Mouse (Mus musculus) embryo, embryonic 11.5 days (tissue): Measurements from ENCODE around the gene Zbtb8b.
"Not testable (repeated sequence)": the region's sequence is repeated elsewhere in the genome, so short reads cannot be mapped to it uniquely, and the experiment has no call there.

Experiments used
- DNase-seq: peaks from one replicate; pipeline ENCODE4 v3.0.0-alpha.2; 2012; ENCODE audit warnings: low read depth, low spot score

The Zbtb8b gene

DNA sequence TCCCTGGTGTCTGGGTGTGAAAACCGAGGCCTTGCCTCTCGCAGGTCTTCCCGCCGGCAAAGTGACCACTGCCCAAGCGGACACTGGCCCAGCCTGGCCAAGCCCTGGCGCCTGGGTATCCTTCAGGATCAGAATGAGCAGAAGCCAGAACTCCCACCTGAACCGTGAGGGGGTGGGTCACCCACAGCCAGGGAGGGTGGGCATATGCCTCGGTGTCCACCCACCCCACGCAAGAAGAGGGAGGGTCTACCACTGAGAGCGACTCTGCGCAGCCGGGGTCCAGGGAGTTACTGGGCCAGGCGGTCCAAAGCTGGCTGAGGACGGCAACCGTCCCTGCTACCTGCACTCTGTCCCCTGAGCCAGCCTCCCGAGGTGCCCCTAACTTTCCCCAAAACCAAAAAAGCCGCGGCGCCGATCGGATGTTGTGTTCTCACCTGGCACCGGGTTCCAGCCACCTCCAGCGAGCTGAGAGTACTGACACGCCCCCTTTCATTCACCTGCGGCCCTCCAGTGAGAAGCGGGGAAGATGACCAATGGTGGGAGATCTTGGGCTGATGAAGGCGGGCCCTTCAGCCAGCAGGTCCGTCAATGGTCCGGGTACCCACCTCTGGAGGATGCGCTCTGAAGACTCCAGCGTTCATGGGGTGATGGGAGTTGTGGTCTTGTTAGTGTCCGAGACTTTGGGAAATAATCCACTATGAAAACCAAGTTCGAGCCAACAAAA, at the start of gene Zbtb8b:
Zbtb8b (minus strand) TSS at position 514 of the 724 bp plus-strand sequence.
- DNase-seq = peak; percentile 37

DNA sequence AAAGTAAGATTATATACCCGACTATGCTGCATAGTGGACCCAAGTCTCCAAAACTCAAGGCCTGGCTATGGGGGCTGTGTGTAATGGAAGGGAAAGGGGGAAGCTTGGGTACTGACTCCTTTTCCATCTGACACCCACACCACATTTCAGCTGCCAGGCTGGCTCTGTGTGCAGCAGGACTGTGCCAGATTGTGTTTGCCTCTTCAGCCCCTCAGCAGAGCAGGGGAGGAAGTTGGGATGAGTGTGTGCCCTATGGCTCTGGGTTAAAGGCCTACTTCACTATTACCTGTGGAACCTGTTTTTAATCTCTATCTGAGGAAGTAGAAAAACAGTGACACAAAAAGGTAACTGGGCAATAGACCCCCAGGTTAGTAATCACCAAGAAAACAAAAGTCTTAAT, 40.4 kb upstream of the Zbtb8b start:
- DNase-seq = no peak

DNA sequence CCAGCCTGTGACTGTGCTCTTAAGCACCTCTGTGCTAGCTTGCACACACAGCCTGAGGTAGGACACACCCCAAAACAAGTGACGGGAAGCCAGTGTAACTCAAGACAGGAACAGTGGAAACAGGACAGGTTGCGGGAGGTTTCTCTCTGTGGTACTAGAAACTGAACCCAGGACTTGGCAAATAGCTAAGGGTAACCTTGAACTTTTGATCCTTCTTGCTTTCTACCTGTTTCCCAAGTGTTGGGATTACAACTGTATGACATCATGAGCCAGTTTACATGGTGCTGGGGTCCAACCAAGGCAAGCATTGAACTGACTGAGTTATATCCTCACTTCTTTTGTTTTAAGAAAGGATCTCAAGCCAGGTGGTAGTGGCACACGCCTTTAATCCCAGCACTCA, 39.2 kb upstream of the Zbtb8b start:
- no peak for DNase-seq

DNA sequence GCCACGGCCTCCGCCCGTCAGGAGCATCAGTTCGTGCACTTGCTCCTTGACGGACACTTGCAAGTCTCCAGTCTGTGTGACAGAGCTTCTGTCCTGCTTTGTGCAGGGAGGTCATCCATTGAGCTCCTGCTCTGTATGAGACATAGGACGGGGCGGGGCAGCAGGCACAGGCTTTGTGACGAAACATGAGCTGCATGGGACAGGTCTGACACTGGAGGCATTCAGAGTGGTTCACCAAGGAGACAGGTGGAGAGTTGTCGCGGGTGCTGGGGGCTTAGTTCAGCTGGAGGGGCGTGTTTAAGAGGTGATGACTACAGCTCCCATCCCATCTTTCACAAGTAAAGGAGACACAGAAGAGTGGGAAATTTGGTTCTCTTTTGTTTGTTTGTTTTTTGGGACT, 35.4 kb upstream of the Zbtb8b start:
- DNase-seq = no peak

DNA sequence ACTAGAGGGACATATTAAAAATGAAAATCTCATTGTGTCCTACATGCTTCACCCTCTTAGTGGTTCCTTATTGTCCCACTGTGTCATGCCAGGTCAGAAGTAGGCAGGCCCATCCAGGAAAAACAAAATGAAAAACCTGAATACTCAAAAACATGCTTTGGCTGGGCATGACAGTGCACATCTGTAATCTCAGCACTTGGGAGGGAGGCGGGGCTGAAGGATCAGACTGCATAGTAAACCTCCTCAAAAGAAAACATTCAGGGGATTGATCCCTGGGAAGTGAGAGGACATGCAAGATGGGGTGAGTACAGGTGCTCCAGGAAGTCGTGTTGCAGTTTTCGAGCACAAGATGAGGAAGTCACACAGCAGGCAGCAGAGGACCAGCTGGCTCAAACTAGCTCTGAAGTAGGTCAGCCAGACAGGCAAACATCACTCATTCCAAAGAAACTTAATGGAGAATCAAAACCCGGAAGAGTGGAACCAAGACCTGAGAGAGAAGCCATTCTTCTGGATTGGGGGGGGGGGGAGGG, 23.7 kb upstream of the Zbtb8b start:
- no peak for DNase-seq

DNA sequence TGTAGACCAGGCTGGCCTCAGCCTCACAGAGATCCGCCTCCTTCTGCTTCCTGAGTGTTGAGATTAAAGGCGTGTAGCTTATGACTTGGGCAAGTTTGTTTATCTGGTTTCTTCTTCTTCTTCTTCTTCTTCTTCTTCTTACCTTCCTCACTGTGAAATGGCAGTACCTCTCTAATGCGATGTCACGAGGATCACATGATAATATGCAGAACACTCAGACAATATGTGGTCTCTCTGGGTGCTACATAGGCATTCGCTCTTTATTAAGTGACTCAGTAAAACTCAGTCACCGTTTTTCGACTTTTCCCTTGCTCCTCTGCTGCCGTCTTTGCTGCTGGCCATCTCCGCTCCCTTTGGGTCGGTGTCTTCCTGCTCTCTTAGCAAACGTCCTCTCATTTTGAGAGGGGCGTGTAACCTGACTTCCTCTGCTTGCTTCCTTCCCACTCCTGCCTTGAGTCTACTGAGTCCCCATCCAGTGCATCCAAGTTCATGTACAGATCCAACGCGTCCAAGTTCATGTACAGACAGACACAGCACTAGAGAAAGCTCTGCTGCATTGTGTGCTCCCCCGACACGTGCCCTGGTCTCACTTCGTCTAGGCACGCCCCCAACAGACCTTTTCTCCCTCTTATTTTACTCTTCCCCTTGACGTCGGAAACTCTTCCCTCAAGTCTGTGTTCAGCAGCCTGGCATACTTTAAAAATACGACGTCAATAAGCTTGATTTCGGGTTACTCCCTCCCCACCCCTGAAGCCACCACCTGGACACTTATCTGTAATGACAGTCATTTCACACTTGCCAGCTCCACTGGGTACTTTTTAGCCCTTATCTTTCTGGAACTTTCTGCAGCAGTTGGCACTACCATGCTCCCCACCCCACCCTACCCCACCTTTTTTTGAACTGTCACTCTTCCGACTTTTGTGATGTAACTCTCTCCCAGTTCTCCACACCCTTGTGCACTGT, 22.7 kb upstream of the Zbtb8b start:
- no peak for DNase-seq

DNA sequence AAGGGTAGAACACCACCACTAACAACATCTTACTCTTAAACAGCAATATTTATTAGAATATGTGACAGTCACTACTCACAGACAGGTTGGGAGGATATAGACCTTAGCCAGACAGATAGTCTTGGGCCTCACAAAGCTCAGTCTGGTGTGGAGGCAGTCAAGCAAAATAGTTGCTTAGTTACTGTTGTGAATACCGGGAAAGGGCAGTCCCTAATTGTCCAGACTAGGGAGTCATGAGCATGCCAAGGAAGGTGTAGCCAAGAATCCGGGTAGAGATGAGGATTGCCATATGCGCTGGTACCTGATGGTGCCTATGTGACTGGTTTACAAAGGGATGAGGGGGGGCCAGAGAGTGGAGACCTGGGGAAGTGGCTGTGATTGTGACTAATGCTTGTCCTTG, 21.5 kb upstream of the Zbtb8b start:
- DNase-seq = no peak

DNA sequence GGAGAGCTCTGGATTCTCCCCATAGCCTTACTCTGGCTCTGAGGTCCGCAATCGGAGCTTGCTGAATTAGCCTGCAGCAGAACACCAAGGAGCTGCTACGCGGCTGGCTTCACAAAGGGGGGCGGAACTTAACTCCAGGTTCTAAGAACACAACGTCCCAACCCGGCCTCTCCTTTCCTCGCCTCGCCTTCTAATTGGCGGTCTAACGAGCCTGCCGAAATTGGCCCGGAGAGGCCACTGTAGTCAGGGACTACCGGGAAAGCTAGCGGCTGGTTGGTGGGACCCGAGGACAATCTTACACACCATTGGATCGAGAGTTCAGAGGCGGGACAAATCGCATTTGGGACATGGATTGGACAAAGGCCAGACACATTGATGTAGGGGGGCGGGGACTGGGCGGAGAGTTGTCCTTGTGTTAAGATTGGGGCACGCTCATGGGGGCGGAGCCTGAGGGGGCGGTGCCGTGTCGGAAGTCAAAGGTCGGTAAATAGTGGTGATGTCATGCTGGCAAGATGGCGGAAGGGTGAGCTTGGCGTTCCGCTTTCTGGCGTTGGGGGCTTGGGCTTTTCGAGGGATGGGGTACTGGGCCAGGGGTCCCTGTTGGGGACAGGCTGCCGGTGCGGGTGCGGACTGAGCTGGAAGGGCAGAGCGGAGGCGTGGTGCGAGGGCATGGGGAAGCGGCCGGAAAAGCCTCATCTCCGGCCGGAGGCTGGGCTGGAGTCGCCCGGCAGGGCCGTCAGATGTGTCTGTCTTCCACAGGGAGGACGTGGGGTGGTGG, 20.7 kb upstream of the Zbtb8b start, which contains the start of gene Bsdc1:
Bsdc1 (plus strand) TSS at position 399 of the 778 bp plus-strand sequence.
- peak; percentile 100 for DNase-seq

DNA sequence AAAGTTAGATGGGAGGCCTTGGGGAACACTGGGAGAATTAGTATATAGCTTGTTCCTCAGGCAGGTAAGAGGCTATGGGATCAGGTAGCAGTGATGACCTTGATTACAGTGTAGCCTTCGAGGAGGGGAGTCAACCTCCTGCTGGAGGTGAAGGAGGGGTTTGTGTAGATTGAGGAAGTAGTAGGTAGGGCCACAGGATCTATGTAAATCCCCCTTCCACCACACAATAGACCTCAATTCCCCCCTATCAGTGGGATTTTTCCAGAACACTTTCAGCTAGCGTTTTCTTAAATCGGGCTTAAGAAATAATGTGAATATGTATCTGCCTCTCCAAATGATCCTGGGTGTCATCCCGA, 20.2 kb upstream of the Zbtb8b start:
- no peak for DNase-seq

DNA sequence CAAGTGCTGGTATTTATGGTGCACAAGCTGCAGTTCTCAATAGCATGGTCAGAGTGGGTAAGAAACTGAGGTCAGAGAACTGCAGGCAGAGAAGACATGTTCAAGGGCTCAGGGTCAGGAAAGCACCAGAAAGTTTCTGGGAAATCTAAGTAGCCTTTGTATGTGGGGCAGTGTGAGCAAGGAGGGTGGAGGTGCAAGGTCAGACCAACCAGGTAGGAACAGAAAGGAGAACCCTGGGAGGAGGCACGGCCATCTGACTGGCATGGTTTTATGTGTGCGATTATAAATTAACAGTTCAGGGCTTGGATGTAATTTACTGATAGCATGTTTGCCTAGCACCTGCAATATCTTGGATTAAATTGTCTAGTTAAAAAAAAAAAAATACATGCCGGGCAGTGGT, 19.1 kb upstream of the Zbtb8b start:
- no peak for DNase-seq

DNA sequence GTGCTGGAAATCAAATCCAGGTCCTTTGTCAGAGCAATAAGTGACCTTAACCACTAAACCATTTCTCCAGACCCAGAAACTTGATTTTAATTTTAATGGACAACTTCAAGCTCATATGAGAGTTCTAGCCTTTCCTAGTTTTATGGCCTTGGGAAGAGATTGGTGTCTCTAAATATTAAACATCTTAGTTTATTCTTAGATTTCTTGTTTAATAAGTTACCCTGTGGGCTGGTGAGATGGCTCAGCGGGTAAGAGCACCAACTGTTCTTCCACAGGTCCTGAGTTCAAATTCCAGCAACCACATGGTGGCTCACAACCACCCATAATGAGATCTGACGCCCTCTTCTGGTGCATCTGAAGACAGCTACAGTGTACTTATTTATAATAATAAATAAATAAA, 16.7 kb upstream of the Zbtb8b start:
- DNase-seq = not testable (repeated sequence)

DNA sequence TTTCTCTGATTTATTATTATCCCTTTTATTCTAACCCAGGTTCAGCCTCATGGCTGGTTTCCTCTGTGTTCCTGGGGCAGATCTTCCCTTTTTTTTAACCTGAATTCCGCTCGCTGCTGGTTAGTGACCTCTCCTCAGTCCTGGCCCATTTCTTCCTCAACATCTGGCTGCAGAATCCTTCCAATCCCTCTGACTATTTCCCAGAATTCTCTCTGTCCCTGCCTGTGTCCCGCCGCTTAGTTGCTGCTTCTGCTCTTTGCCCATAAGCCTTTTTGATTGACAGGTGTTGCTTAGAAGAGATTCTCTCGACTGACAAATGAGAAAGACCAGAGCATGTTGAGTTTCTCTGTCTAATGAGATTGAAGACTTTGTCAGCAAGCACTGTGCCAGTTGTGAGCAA, 15.5 kb upstream of the Zbtb8b start:
- no peak for DNase-seq

DNA sequence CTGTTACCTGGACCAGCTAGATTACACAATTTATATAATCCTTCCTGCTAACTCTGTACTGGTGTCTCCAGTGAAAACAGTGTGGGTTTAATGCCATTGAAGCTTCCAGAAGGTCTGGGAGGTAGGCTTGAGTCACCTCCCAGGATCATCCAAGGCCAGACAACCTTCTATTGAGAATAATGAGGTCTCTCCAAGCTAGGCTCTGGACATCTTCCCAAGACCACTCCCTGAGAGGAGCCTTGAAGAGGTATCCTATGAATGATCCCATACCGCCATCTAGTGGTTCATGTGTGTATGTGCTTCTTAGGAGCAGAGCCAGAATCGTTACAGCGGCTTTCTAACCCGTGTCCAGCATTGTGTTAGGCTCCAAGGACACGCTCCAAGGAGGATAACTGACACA, 14.6 kb upstream of the Zbtb8b start:
- DNase-seq = peak; percentile 74

DNA sequence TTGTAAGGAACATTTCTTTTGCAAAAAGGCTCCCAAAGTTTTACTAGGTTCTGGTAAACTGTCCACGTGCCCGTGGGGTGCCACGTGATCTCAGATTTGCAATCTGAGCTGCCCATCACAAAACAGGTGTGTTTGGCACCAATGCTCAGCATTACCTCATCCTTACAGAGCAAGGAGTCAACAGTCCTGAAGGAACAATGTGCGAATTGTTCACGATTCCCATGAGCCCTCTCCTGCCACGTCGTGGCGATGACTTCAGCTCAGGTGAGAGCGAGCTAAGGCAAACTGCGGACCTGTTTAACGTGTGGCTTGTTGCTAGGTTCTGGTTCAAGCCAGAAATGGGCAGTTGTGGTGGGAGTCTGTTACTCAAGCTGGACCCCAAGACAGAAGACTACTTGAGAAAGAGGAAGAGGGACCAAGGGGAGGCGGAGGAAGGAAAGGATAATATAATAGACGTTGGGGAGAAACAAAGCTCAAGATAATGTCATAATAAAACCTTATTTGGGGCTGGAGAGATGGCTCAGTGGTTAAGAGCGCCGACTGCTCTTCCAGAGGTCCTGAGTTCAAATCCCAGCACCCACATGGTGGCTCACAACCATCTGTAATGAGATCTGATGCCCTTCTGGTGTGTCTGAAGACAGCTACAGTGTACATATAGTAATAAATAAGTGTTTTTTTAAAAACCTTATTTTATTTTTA, 11.0 kb upstream of the Zbtb8b start:
- no peak for DNase-seq

DNA sequence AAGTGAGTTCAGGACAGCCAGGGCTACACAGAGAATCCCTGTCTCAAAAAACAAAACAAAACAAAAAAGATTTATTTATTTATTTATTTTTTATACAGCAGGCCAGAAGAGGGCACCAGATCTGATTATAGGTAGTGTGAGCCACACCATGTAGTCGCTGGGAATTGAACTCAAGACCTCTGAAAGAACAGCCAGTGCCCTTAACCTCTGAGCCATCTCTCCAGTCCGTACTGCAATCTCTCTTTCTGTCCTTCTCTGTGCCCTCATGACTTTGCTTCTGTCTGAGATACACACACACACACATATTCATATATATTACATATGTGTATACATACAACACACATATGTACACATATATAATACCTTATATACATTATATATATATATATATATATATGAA, 10.2 kb upstream of the Zbtb8b start:
- DNase-seq = no peak

DNA sequence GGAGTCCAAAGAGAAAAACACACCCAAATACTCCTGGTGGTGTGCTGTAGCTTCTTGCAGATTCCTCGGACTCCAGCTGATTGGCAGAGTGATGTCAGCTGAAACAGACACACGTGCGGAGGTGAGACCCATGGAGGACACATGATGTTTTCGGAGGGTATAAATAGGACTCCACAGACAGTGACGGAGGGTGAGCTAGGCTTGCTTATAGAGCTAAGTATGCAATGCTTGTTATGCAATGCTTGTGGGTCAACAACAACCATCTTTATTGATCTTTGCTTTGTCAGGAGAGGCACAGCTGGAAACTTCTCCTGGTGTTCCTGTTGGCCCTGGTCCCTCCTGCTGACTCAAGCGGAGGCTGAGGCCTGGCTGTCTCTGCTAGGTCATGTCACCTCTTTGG, 8.1 kb upstream of the Zbtb8b start:
- DNase-seq = no peak

DNA sequence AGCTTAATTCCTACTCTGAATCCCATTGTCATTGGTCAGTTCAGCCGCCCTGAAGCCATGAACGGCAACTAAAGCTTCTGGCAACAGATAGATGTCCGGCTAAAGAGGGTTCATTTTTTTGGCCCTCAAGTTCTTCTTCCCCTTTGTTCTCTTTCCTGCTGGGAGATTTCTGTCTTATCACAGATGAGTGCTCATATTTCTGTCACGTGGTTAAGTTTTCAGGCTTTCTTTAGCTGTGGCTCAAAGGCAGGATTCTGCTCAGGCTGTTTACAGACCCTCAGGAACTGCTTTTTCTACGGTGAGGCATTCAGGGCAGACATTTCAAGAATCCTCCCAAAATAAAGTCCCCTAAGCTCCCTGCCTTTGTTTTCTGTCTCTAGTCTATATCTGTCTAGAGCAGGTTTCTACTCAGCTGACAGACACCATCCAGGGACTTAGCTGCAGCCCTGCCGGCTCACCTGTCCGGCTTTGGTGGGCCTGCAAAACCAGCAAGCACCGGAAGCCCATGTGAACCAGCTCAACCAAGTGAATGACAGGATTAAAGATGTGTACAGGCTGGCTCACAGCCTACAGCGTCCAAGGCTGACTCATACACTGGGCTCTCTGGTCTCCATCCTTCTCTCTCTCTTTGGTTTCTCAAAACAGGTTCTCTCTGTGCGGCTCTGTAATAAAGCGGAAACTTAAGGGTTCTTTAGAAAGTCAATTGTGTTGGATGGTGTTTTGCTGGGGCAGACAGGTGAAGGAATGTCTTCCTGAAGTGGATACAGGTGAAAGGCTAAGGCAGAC, 7.3 kb upstream of the Zbtb8b start:
- DNase-seq = no peak

DNA sequence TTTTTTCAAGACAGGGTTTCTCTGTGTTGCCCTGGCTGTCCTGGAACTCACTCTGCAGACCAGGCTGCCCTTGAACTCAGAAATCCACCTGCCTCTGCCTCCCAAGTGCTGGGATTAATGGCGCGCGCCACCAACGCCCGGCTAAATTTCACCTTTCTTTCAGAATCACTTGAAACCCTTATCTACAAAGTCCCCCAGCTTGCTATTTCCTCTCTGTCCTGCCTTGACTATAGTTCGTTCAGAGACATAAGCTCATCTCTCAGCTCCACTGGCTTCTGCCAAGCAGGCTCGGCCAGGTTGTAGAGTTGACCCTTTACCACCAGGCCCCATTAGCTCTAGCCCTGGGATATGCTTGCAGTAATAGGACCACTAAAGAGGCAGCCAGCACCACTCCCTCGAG, 6.7 kb upstream of the Zbtb8b start:
- no peak for DNase-seq

DNA sequence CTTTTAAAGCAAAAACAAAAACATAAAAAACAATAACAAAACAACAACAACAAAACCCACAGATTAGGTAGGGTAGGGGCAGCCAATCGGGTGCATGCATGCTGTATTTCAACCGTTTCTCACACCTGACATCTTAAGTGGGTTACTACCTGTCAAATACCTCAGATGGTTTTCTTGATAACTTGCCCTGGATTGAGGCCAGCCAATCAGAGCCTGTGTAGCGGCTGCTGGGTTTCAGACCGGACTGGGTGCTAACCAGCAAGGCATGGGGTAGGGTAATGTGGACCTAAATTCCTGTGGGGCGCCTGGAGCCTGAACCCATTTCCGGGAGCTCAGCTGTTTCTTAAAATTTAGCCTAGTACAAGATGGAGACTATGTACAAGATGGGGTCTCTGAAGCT, 492 bp upstream of the Zbtb8b start:
- no peak for DNase-seq

DNA sequence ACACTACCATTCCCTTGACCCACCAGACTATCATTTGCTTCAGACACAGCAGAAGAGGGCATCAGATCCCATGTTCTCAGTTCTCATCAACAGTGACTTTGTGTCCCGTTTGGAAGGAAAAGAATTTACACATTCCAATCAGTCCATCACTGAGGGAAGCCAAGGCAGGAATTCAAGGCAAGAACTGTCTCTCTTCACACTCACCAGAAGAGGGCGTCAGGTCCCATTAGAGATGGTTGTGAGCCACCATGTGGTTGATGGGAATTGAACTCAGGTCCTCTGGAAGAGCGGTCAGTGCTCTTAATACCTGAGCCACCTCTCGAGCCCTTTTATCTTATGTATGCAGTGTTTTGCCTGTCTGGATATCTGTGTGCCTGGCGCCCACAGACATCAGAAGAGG, 22.3 kb downstream of the Zbtb8b start:
- DNase-seq = no peak
